Mouse (Mus musculus) embryonic facial prominence, embryonic 10.5 days (tissue): ENCODE results near the gene Myo9b. TPM values are rescaled to one million over a fixed set of nuclear protein-coding genes. Genes with fewer than 3 reads are reported as not detected.
A peak's percentile ranks its signal among the peaks of the same experiment; 100 is the strongest.
"Not testable (repeated sequence)": the region's sequence is repeated elsewhere in the genome, so short reads cannot be mapped to it uniquely, and the experiment has no call there.

ENCODE experiments used
- DNase-seq: peaks from one replicate; pipeline ENCODE4 v3.0.0-alpha.2; 2017; ENCODE audit warnings: low spot score
- H3K27ac ChIP-seq: fragments of 300-500 bp; sonication (generic); replicated peaks from 2 replicates; pipeline ENCODE4 v1.5.1; 2016; ENCODE audit warnings: mild to moderate bottlenecking
- H3K27me3 ChIP-seq: fragments of 300-500 bp; sonication (generic); replicated peaks from 2 replicates; pipeline ENCODE4 v1.6.1; 2016; ENCODE audit warnings: low read depth, mild to moderate bottlenecking; ENCODE audit not compliant: poor library complexity, severe bottlenecking
- H3K36me3 ChIP-seq: fragments of 300-500 bp; sonication (generic); replicated peaks from 2 replicates; pipeline ENCODE4 v1.6.1; 2016; ENCODE audit warnings: mild to moderate bottlenecking, moderate library complexity
- H3K4me1 ChIP-seq: fragments of 300-500 bp; sonication (generic); 2 replicates; pipeline ENCODE4 v1.6.1; 2016
- H3K4me3 ChIP-seq: fragments of 300-500 bp; sonication (generic); 2 replicates; pipeline ENCODE4 v1.5.1; 2016; ENCODE audit warnings: mild to moderate bottlenecking, moderate library complexity
- H3K9me3 ChIP-seq: fragments of 300-500 bp; sonication (generic); 2 replicates; pipeline ENCODE4 v1.6.1; 2016; ENCODE audit warnings: mild to moderate bottlenecking
- WGBS: fragments of 180-500 bp; shearing (Covaris S2); methylation state at CpG from one replicate; pipeline ENCODE4 v1.1.7; 2016; 5-methylcytosine and 5-hydroxymethylcytosine counted together
- polyA plus RNA-seq: library from polyadenylated mRNA; unstranded; fragments of >200 nt; fragmentation: Nextera tagmentation; extraction: Ambion mirVana; gene quantifications from 2 replicates; pipeline ENCODE4 v1.2.1, GENCODE M21; 2016

The Myo9b gene
- polyA plus RNA-seq, 1 experiment from 2014 or later: 27.9 TPM

DNA sequence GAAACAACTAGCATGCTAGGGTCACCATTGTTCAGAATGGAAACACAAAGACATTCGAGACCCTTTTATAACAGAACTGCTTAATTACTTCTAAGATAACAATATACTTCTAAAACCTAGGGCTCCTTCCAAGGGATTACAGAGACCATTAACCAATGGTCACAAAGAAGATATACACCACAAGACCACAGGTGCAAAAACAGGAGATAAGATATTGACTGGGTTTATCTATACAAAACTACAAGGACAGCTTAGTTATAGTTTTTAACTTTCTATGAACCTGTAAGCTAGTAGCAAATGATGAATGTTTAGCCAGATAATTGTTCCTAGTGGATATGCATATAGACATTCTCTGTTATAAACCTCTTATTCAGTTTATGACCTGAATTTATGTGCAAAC is 30.3 kb downstream of the Myo9b start:
- no peaks in the 10 kb centered on the region for H3K4me1 ChIP-seq
- DNase-seq: no peak
- no peak overlapping the region for H3K4me3 ChIP-seq
- H3K36me3 ChIP-seq: peaks cover 52% of the 10 kb centered on the region
- H3K27ac ChIP-seq: no peak overlapping the region
- H3K27me3 ChIP-seq: no peaks in the 10 kb centered on the region
- 92% methylated on average over 1 of the region's 1 CpGs for WGBS
- H3K9me3 ChIP-seq: peaks cover 12% of the 10 kb centered on the region; the same call in 1 of the 2 replicates

DNA sequence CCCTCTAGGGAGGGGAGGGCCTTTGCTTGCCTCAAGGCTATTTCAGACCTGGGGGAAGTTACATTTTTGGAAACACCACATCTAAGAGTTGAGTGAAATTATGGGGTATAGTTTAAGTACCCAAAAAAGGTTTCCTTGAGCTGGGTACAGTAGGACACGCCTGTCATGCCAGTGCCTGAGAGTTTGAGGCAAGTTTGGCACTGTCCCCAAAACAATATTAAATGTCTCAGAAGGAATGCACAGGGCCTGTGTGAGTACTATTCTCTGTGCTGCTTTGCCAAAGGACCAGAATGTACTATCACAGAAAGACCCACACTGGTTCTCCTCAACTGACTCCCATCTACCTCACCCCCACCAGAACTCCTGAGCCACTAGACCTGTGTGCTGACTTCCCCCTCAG is 31.1 kb downstream of the Myo9b start:
- H3K4me1 ChIP-seq: no peaks in the 10 kb centered on the region
- no peak overlapping the region for H3K27ac ChIP-seq
- H3K4me3 ChIP-seq: no peak overlapping the region
- WGBS: 100% methylated on average over 1 of the region's 1 CpGs
- peaks cover 44% of the 10 kb centered on the region for H3K36me3 ChIP-seq
- no peaks in the 10 kb centered on the region for H3K27me3 ChIP-seq
- H3K9me3 ChIP-seq: peaks cover 12% of the 10 kb centered on the region; the same call in 1 of the 2 replicates
- DNase-seq: no peak

- no peaks in the 10 kb centered on the region for H3K4me1 ChIP-seq
- H3K4me3 ChIP-seq: no peak overlapping the region
- no peak for DNase-seq
- no peaks in the 10 kb centered on the region for H3K27me3 ChIP-seq
- H3K9me3 ChIP-seq: peaks cover 12% of the 10 kb centered on the region; the same call in 1 of the 2 replicates
- WGBS: 72% methylated on average over 1 of the region's 1 CpGs
- H3K27ac ChIP-seq: no peak overlapping the region
- H3K36me3 ChIP-seq: peaks cover 36% of the 10 kb centered on the region
Observed at GRCm38 (mm10) chr8:71305988-71306387, 33.5 kb downstream of the Myo9b start.

- 90% methylated on average over 1 of the region's 1 CpGs for WGBS
- Histone ChIP-seq H3K9me3 (peaks cover 11% of the 10 kb centered on the region; the same call in 1 of the 2 replicates), H3K36me3 (peaks cover 26% of the 10 kb centered on the region), H3K27me3 (no peaks in the 10 kb centered on the region), H3K4me1 (no peaks in the 10 kb centered on the region; the same call in 1 of the 2 replicates), H3K27ac (no peak overlapping the region), H3K4me3 (no peak overlapping the region)
- DNase-seq: no peak
Observed at GRCm38 (mm10) chr8:71307371-71307770, 34.9 kb downstream of the Myo9b start.

DNA sequence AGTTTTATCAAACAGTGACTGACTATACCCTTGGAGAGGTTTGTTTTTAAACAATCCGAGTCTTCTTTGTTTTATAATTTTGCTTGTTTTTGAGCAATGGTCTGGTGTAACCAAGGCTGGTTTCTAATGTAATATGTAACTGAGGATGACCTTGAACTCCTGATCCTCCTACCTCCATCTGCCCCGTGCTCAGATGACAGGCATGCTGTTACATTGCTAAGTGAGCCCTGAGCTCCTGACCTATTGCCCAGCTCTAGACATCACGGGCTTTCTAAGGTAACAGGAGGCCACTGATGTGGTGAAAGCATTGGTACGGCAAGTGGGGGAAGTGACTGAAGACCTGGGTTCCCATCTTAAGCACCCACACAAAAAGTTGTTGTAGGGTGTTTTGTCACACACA is 35.4 kb downstream of the Myo9b start:
- Histone ChIP-seq H3K4me1 (peaks cover 5% of the 10 kb centered on the region), H3K27ac (no peak overlapping the region), H3K9me3 (peaks cover 6% of the 10 kb centered on the region; the same call in 1 of the 2 replicates), H3K27me3 (no peaks in the 10 kb centered on the region), H3K4me3 (no peak overlapping the region), H3K36me3 (peaks cover 21% of the 10 kb centered on the region)
- no peak for DNase-seq
- 85% methylated on average over 4 of the region's 4 CpGs for WGBS

- 83% methylated on average over 6 of the region's 6 CpGs for WGBS
- no peak overlapping the region for H3K4me3 ChIP-seq
- no peak for DNase-seq
- no peaks in the 10 kb centered on the region for H3K27me3 ChIP-seq
- peaks cover 6% of the 10 kb centered on the region for H3K4me1 ChIP-seq
- no peaks in the 10 kb centered on the region for H3K9me3 ChIP-seq
- H3K36me3 ChIP-seq: peaks cover 14% of the 10 kb centered on the region
- no peak overlapping the region for H3K27ac ChIP-seq
Observed at GRCm38 (mm10) chr8:71310446-71310845, 37.9 kb downstream of the Myo9b start.

GRCm38 (mm10) chr8:71312700-71313099 is 40.2 kb downstream of the Myo9b start:
- H3K27me3 ChIP-seq: no peaks in the 10 kb centered on the region
- peaks cover 29% of the 10 kb centered on the region for H3K36me3 ChIP-seq
- peaks cover 6% of the 10 kb centered on the region for H3K4me1 ChIP-seq
- H3K9me3 ChIP-seq: no peaks in the 10 kb centered on the region
- DNase-seq: peak; percentile 18
- H3K27ac ChIP-seq: peak overlapping the region; percentile 24; the same call in 1 of the 2 replicates
- WGBS: 55% methylated on average over 1 of the region's 1 CpGs
- H3K4me3 ChIP-seq: no peak overlapping the region

GRCm38 (mm10) chr8:71313951-71314350 is 41.4 kb downstream of the Myo9b start:
- no peak for DNase-seq
- H3K36me3 ChIP-seq: peaks cover 34% of the 10 kb centered on the region
- peaks cover 6% of the 10 kb centered on the region for H3K4me1 ChIP-seq
- no peaks in the 10 kb centered on the region for H3K27me3 ChIP-seq
- H3K9me3 ChIP-seq: no peaks in the 10 kb centered on the region
- no peak overlapping the region for H3K27ac ChIP-seq
- WGBS: 83% methylated on average over 2 of the region's 2 CpGs
- H3K4me3 ChIP-seq: no peak overlapping the region

GRCm38 (mm10) chr8:71315972-71316371 is 43.5 kb downstream of the Myo9b start:
- H3K27me3 ChIP-seq: no peaks in the 10 kb centered on the region
- H3K36me3 ChIP-seq: peaks cover 38% of the 10 kb centered on the region
- no peak overlapping the region for H3K4me3 ChIP-seq
- H3K9me3 ChIP-seq: no peaks in the 10 kb centered on the region
- peaks cover 6% of the 10 kb centered on the region for H3K4me1 ChIP-seq
- DNase-seq: no peak
- no peak overlapping the region for H3K27ac ChIP-seq
- WGBS: 94% methylated on average over 5 of the region's 5 CpGs

DNA sequence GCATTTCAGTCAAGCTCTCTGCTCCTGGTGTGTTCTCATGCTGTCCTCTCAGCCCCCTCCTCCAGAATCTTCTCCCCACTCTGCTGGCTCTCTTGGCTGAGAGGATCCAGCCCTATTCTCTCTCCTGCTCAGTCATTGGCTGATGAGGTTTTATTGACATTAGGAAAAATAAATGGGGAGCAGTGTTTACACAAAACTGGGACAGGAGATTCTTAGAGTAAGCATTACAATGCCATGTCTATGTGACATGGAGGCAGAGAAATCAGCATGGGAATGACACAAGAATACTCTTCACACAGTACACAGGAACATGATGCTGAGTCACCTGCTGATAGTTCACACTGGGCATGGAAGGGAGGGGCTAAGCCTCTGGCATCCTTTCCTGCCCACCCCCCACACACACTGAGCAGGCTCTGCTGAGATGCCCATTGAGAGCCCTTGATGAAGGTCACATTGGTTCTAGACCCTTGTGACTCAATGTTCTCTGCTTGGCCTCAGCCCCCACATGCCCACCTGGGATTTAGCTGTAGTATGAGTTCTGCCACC is 44.0 kb downstream of the Myo9b start:
- peaks cover 44% of the 10 kb centered on the region for H3K36me3 ChIP-seq
- H3K4me3 ChIP-seq: no peak overlapping the region
- no peak overlapping the region for H3K27ac ChIP-seq
- no peaks in the 10 kb centered on the region for H3K9me3 ChIP-seq
- peaks cover 6% of the 10 kb centered on the region for H3K4me1 ChIP-seq
- DNase-seq: no peak
- no peaks in the 10 kb centered on the region for H3K27me3 ChIP-seq

- H3K4me3 ChIP-seq, DNase-seq, H3K4me1 ChIP-seq, H3K9me3 ChIP-seq, H3K27me3 ChIP-seq, H3K27ac ChIP-seq: not testable (repeated sequence)
- peaks cover 65% of the 10 kb centered on the region for H3K36me3 ChIP-seq
- WGBS: 85% methylated on average over 5 of the region's 5 CpGs
Observed at GRCm38 (mm10) chr8:71318610-71319009, 46.1 kb downstream of the Myo9b start.

DNA sequence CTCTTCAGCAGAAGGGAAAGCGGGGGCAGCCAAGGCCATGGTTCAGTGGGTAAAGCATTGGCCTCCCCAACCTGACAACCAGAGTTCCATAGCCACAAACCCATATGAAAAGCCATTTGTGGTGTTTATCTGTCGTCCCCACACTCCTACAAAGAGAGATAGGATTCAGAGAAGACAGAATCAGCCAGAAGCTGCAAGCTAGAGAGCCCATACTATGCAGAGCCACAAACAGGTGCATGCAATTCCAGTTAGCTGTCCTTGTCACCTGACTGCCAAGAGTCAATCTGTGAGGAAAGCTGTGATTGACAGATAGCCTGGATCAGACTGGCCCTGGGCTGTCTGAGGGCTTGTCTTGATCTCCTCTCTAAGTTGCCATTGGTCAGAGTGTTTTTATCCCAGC is 47.2 kb downstream of the Myo9b start:
- H3K27ac ChIP-seq, H3K4me1 ChIP-seq, H3K27me3 ChIP-seq, H3K4me3 ChIP-seq, DNase-seq, H3K9me3 ChIP-seq: not testable (repeated sequence)
- 92% methylated on average over 2 of the region's 2 CpGs for whole genome bisulfite sequencing
- H3K36me3 ChIP-seq: peaks cover 76% of the 10 kb centered on the region

GRCm38 (mm10) chr8:71322939-71323338 is 50.4 kb downstream of the Myo9b start:
- 77% methylated on average over 3 of the region's 3 CpGs for WGBS
- no peak for DNase-seq
- Histone ChIP-seq H3K27ac (no peak overlapping the region), H3K27me3 (no peaks in the 10 kb centered on the region), H3K9me3 (no peaks in the 10 kb centered on the region), H3K4me3 (no peak overlapping the region), H3K36me3 (peaks cover 78% of the 10 kb centered on the region), H3K4me1 (no peaks in the 10 kb centered on the region)
